ENCODE assay signal across 10 mouse cellular contexts in the genomic region with DNA sequence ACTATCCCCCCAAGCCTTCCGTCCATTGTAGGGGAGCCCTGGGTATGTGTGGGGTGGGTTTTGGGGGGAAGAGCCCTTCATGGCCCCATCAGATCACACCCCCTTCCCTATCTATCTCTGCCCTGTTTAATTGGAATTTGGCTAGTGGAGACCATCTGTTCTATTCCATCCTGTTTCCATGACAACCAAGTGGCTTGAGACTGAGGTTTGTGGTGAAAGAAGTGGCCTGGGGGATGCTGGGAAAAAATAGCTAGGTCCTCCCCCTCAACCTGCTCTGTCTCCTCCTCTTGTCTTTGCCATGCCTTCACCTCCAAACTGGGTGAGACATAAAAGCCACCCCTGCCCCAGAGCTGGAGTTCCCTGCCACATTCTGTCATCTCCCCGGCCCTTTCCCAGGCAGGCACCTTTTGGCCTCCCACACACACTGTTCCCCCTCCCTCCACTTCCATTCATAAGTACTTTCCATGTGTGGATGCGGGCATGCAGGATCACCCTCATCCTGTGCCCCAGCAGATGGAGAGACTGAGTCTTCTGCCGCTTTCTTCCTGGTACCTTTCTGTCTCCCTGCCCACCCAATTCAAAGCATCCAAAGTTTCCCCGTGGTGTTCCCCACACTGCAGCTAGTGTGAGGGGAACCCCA. TPM values are rescaled to one million over a fixed set of nuclear protein-coding genes. Genes with fewer than 3 reads are reported as not detected.
DNase-seq lines count a peak whose midpoint lies in the region; ATAC-seq and TF ChIP-seq lines count a peak whose summit lies in the region.
"Had no signal": no experiment of that assay in that cellular context is flagged by ENCODE, and none has a peak within 500 bp of the region (broad histone marks: within the 10 kb centered on the region; RNA-seq: fewer than 3 reads in every experiment).

No protein-coding gene starts in this region.

- H3K4me1 ChIP-seq in lung, embryonic 14.5 days (ENCODE audit: insufficient read depth), result no peaks in the 10 kb centered on the region
- H3K4me1 ChIP-seq in embryonic facial prominence, embryonic 10.5 days, result peaks cover 59% of the 10 kb centered on the region
- H3K4me1 ChIP-seq in hindbrain, postnatal 0 days (ENCODE audit: insufficient read depth, low read length), result peaks cover 25% of the 10 kb centered on the region

- no peaks in the 10 kb centered on the region for H3K9me3 ChIP-seq in lung, embryonic 14.5 days (ENCODE audit: low read depth, low read length)
- 0 out of 2 replicates have a peak, but pooled peaks cover 5% of the 10 kb centered on the region for H3K9me3 ChIP-seq in embryonic facial prominence, embryonic 10.5 days
- H3K9me3 ChIP-seq in hindbrain, postnatal 0 days (ENCODE audit: low read length), result no peaks in the 10 kb centered on the region
- H3K9me3 ChIP-seq: limb, embryonic 15.5 days had no signal

- H3K27me3 ChIP-seq in lung, embryonic 14.5 days (ENCODE audit: insufficient read depth, low read length), result no peaks in the 10 kb centered on the region
- H3K27me3 ChIP-seq in embryonic facial prominence, embryonic 10.5 days (replicated peaks; ENCODE audit: low read depth, poor library complexity, severe bottlenecking), result no peaks in the 10 kb centered on the region
- H3K27me3 ChIP-seq in hindbrain, postnatal 0 days (ENCODE audit: insufficient read depth, low read length), result no peaks in the 10 kb centered on the region
- H3K27me3 ChIP-seq: limb, embryonic 15.5 days had no signal

- peak; percentile 32 for DNase-seq in lung, embryonic 14.5 days
- DNase-seq in lung, postnatal 4 days, result no peak
- DNase-seq in embryonic facial prominence, embryonic 10.5 days (ENCODE audit: low spot score), result no peak
- peak; percentile 90 for DNase-seq in hindbrain, postnatal 0 days (ENCODE audit: low spot score)
- peak; percentile 82 for DNase-seq in retina, postnatal 1 day
- no peak for DNase-seq in adrenal gland, postnatal 36 days
- DNase-seq in spleen, postnatal 14 days (ENCODE audit: low spot score in 2 of 2), result no peak
- DNase-seq in lung, adult 18-20 months, result no peak
- DNase-seq: kidney, adult 8-10 months had no signal

- no peak overlapping the region for H3K4me2 ChIP-seq in lung, embryonic 14.5 days
- H3K4me2 ChIP-seq in hindbrain, postnatal 0 days (ENCODE audit: low read depth, low read length), result peak overlapping the region; percentile 37
- H3K4me2 ChIP-seq: limb, embryonic 15.5 days had no signal

- H3K27ac ChIP-seq in lung, embryonic 14.5 days (ENCODE audit: low read depth), result no peak overlapping the region
- H3K27ac ChIP-seq in embryonic facial prominence, embryonic 10.5 days (replicated peaks), result peak overlapping the region; percentile 54
- peak overlapping the region; percentile 69 for H3K27ac ChIP-seq in hindbrain, postnatal 0 days
- H3K27ac ChIP-seq: limb, embryonic 15.5 days had no signal

- WGBS in lung, embryonic 14.5 days, result 54% methylated on average over 5 of the region's 5 CpGs
- 82% methylated on average over 5 of the region's 5 CpGs for WGBS in embryonic facial prominence, embryonic 10.5 days
- 37% methylated on average over 5 of the region's 5 CpGs for WGBS in hindbrain, postnatal 0 days

- H3K9ac ChIP-seq in lung, embryonic 14.5 days, result no peak overlapping the region
- 0 out of 2 replicates have a peak overlapping the region, but pooled peaks have one; percentile 9 for H3K9ac ChIP-seq in hindbrain, postnatal 0 days (replicated peaks; ENCODE audit: low read length)
- H3K9ac ChIP-seq: limb, embryonic 15.5 days had no signal

- no peak for TF ChIP-seq CTCF in lung, embryonic 14.5 days (IDR thresholded peaks at IDR 0.05; ENCODE audit: low read depth)
- TF ChIP-seq CTCF in hindbrain, postnatal 0 days (IDR thresholded peaks at IDR 0.05; ENCODE audit: low read depth), result no peak

- no peak overlapping the region for H3K4me3 ChIP-seq in lung, embryonic 14.5 days (ENCODE audit: low read depth, low read length)
- H3K4me3 ChIP-seq in embryonic facial prominence, embryonic 10.5 days, result no peak overlapping the region
- H3K4me3 ChIP-seq in hindbrain, postnatal 0 days (ENCODE audit: low read length), result no peak overlapping the region
- H3K4me3 ChIP-seq: limb, embryonic 15.5 days had no signal

- no peak for ATAC-seq in lung, embryonic 14.5 days (ENCODE audit: insufficient read depth)
- peak; percentile 83 for ATAC-seq in hindbrain, postnatal 0 days

- no peaks in the 10 kb centered on the region for H3K36me3 ChIP-seq in lung, embryonic 14.5 days (ENCODE audit: insufficient read depth)
- H3K36me3 ChIP-seq in embryonic facial prominence, embryonic 10.5 days (replicated peaks), result peaks cover 12% of the 10 kb centered on the region; the same call in 1 of the 2 replicates
- no peaks in the 10 kb centered on the region for H3K36me3 ChIP-seq in hindbrain, postnatal 0 days (ENCODE audit: insufficient read depth, low read length)
- H3K36me3 ChIP-seq: limb, embryonic 15.5 days had no signal

RNA-seq across cellular contexts. Expression of a gene that starts 17.5 kb away (rescaled TPM):
- 5.7 and 6.7 TPM in 2 replicates for polyA plus RNA-seq in lung, embryonic 14.5 days (2014; fragmentation: Nextera tagmentation; extraction: Ambion mirVana)
- polyA plus RNA-seq in embryonic facial prominence, embryonic 10.5 days (2016; fragmentation: Nextera tagmentation; extraction: Ambion mirVana), result 5.0 TPM in 2 replicates
- total RNA-seq in hindbrain, postnatal 0 days (2014; rRNA removed), result 69.2 and 72.8 TPM in 2 replicates
- polyA plus RNA-seq in hindbrain, postnatal 0 days (2015; fragmentation: Nextera tagmentation; extraction: Ambion mirVana), result 15.7 and 17.1 TPM in 2 replicates
- total RNA-seq in adrenal gland, postnatal 36 days (2021), result 10 to 100 TPM; 25.1 to 37.1 TPM

Comparison
In these comparisons a context has a peak if more than half of its experiments do, and no peak if none do; other contexts are left out.
1. DNase-seq: peak in lung, embryonic 14.5 days (single experiment), hindbrain, postnatal 0 days (single experiment) and retina, postnatal 1 day (single experiment); none in lung, postnatal 4 days (0 of 2), embryonic facial prominence, embryonic 10.5 days (single experiment), adrenal gland, postnatal 36 days (0 of 2), spleen, postnatal 14 days (0 of 2) and lung, adult 18-20 months (0 of 2).